Mouse (Mus musculus) spleen, postnatal 4 days (tissue): ENCODE data around the gene Kncn.

Experiments
- DNase-seq, 2 experiments: peaks; one replicate each; pipeline ENCODE4 v3.0.0; 2022; ENCODE audit warnings: low spot score in 2 of 2

Kncn gene

DNA sequence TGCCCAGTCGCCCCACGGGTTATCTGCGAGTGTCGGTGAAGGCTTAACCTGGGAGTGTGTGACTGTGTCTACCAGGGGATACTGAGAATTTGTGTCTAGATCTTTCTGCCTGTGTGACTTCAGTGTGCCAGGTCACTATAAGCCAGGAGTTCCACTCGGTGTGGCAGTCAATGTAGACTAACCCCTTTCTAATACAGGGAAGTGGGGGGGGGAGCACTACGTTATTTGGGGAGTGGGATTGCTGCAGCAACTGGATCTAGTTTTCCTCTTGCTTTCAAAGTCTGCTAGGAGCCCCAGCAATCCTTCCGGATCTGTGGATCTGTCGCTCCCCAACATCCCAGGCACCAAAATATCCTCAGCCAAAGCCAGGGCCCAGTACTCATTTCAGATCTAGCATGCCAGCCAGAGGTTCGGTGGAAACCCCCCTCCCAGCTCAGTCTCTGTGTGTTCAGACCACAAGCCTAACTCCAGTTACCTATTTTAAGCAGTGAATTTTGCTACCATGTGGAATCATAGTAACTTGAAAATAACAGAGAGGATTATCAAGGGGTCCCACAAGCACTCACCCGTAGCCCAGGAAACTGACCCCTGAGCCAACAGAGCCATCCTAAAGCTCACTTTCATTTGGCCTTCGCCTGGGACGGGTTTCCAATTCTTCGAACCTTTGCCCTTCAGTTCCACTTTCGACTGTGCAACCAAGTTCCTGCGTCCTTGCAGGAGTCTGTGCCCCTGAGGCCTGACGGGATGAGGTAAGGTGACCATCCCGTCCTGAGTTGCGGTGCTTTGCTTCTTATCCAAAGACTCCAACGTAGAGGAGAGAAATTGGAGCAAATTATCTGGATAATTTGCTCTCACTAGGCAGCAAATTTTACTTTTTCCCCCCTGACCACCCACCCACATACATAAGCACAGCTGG is 53.1 kb downstream of the Kncn start:
- no peak for DNase-seq

GRCm38 (mm10) chr4:115938276-115939160 is 54.3 kb downstream of the Kncn start:
- DNase-seq = no peak
